Mouse (Mus musculus): ENCODE measurements around the gene Lamp5.

- TF ChIP-seq GATA1 (IDR thresholded peaks at IDR 0.05; ENCODE audit: low read length) (no peak), TAL1 (IDR thresholded peaks at IDR 0.05; ENCODE audit: low read length) (no peak)
Measured at GRCm38 (mm10) chr2:136059029-136059669, 7.1 kb downstream of the Lamp5 start.

Measured in erythroblast, embryonic 14.5 days (primary cell).